Mouse (Mus musculus): Measurements from ENCODE around the gene Ddx11.
"Not testable (repeated sequence)": the region's sequence is repeated elsewhere in the genome, so short reads cannot be mapped to it uniquely, and the experiment has no call there.

- TF ChIP-seq CTCF, EP300 (IDR thresholded peaks at IDR 0.05; ENCODE audit: low read depth): not testable (repeated sequence)
Measured at GRCm38 (mm10) chr17:66153735-66154423, 30.6 kb downstream of the Ddx11 start.
